Mouse (Mus musculus) lung, postnatal 25 days (tissue): ENCODE data around the gene Spopl.
"Not testable (repeated sequence)": the region's sequence is repeated elsewhere in the genome, so short reads cannot be mapped to it uniquely, and the experiment has no call there.

Experiments used
- DNase-seq: peaks from one replicate; pipeline ENCODE4 v3.0.0; 2022; ENCODE audit warnings: low spot score

Gene Spopl

GRCm38 (mm10) chr2:23571302-23572156 is at the start of gene Spopl:
Spopl (minus strand) TSS chr2:23572106.
- DNase-seq: peak; percentile 89

GRCm38 (mm10) chr2:23620128-23620527 is 48.2 kb upstream of the Spopl start:
- no peak for DNase-seq

GRCm38 (mm10) chr2:23617989-23618388 is 46.1 kb upstream of the Spopl start:
- peak; percentile 12 for DNase-seq

GRCm38 (mm10) chr2:23605391-23605790 is 33.5 kb upstream of the Spopl start:
- DNase-seq: no peak

- no peak for DNase-seq
Observed at GRCm38 (mm10) chr2:23588769-23589168, 16.9 kb upstream of the Spopl start.

GRCm38 (mm10) chr2:23572157-23572532 is 239 bp upstream of the Spopl start:
- not testable (repeated sequence) for DNase-seq

GRCm38 (mm10) chr2:23570563-23570962 is 1.3 kb downstream of the Spopl start:
- DNase-seq: peak; percentile 36

GRCm38 (mm10) chr2:23568775-23569174 is 3.1 kb downstream of the Spopl start:
- peak; percentile 26 for DNase-seq

GRCm38 (mm10) chr2:23565081-23565801 is 6.7 kb downstream of the Spopl start:
- no peak for DNase-seq

GRCm38 (mm10) chr2:23562898-23563297 is 9.0 kb downstream of the Spopl start:
- no peak for DNase-seq

GRCm38 (mm10) chr2:23559186-23559585 is 12.7 kb downstream of the Spopl start:
- no peak for DNase-seq

GRCm38 (mm10) chr2:23551235-23551634 is 20.7 kb downstream of the Spopl start:
- DNase-seq: no peak

GRCm38 (mm10) chr2:23547220-23547619 is 24.7 kb downstream of the Spopl start:
- DNase-seq: no peak

- no peak for DNase-seq
Observed at GRCm38 (mm10) chr2:23539967-23540366, 31.9 kb downstream of the Spopl start.

GRCm38 (mm10) chr2:23527717-23528116 is 44.2 kb downstream of the Spopl start:
- not testable (repeated sequence) for DNase-seq

GRCm38 (mm10) chr2:23505141-23505540 is 66.8 kb downstream of the Spopl start:
- no peak for DNase-seq

GRCm38 (mm10) chr2:23481715-23482114 is 90.2 kb downstream of the Spopl start:
- DNase-seq: no peak

GRCm38 (mm10) chr2:23467471-23467870 is 104.4 kb downstream of the Spopl start:
- no peak for DNase-seq

- no peak for DNase-seq
Observed at GRCm38 (mm10) chr2:23457452-23457851, 114.5 kb downstream of the Spopl start.
